Mouse (Mus musculus) testis, adult 2 months (tissue): ENCODE measurements at regions not wholly inside any gene's neighbourhood (a gene's known extent, or its start where the extent isn't known, plus 50 kb on each side); places are given as distances from the start of the nearest gene placed in this dataset.

ENCODE experiments used
- CTCF ChIP-seq: fragments of 200-500 bp; IDR thresholded peaks from 2 replicates; pipeline ENCODE4 v1.5.1; 2012; ENCODE audit warnings: low read depth, mild to moderate bottlenecking, inconsistent platforms, low read length, moderate library complexity; ENCODE audit not compliant: control insufficient read depth, insufficient read depth, insufficient replicate concordance
- POLR2A ChIP-seq: fragments of 200-500 bp; IDR thresholded peaks from 2 replicates; pipeline ENCODE4 v1.6.1; 2012; ENCODE audit warnings: low read depth, mild to moderate bottlenecking, inconsistent platforms, low read length, moderate library complexity; ENCODE audit not compliant: control insufficient read depth

- TF ChIP-seq CTCF (no peak), POLR2A (no peak)
Observed at GRCm38 (mm10) chr6:117583121-117583520, 257.9 kb upstream of the Zfp637 start.
